Mouse (Mus musculus) granulocyte monocyte progenitor cell, adult 5-6 weeks (primary cell): ENCODE results near the gene Smo. TPM values are rescaled to one million over a fixed set of nuclear protein-coding genes. Genes with fewer than 3 reads are reported as not detected.
A peak's percentile ranks its signal among the peaks of the same experiment; 100 is the strongest.

Experiments
- ATAC-seq: replicated peaks from 2 replicates; pipeline ENCODE4 v1.8.0; 2016; ENCODE audit warnings: mild to moderate bottlenecking, moderate TSS enrichment, inconsistent platforms; ENCODE audit not compliant: poor library complexity, severe bottlenecking
- total RNA-seq, 2 experiments: library from RNA; stranded (forward) in 1 of 2; stranded (reverse) in 1 of 2; fragments of 200-712, 200-1000 nt in 1 of 2; fragments of >200 nt in 1 of 2; fragmentation: Nextera tagmentation in 1 of 2; gene quantifications; 2 replicates each; pipeline ENCODE4 v1.2.3; 2014 to 2017

The Smo gene
- total RNA-seq, 2 experiments from 2014 or later: 18.6 to 23.2 TPM

- ATAC-seq: no peak
Measured at GRCm38 (mm10) chr6:29770672-29771321, 35.5 kb downstream of the Smo start.

GRCm38 (mm10) chr6:29772236-29772635 lies 36.9 kb downstream of the Smo start:
- no peak for ATAC-seq

- no peak for ATAC-seq
Measured at GRCm38 (mm10) chr6:29774161-29774560, 38.9 kb downstream of the Smo start.

- ATAC-seq: no peak
Measured at GRCm38 (mm10) chr6:29775609-29776008, 40.3 kb downstream of the Smo start.

GRCm38 (mm10) chr6:29776542-29777237 lies 41.4 kb downstream of the Smo start:
- ATAC-seq: no peak

- no peak for ATAC-seq
Measured at GRCm38 (mm10) chr6:29777238-29777555, 41.9 kb downstream of the Smo start.

- ATAC-seq: no peak
Measured at GRCm38 (mm10) chr6:29780082-29780481, 44.8 kb downstream of the Smo start.

GRCm38 (mm10) chr6:29780571-29780970 lies 45.3 kb downstream of the Smo start:
- no peak for ATAC-seq

GRCm38 (mm10) chr6:29782239-29782638 lies 46.9 kb downstream of the Smo start:
- ATAC-seq: no peak

GRCm38 (mm10) chr6:29783960-29784359 lies 48.7 kb downstream of the Smo start:
- ATAC-seq: no peak

GRCm38 (mm10) chr6:29784413-29785021 lies 49.2 kb downstream of the Smo start:
- ATAC-seq: no peak

- peak; percentile 53 for ATAC-seq
Measured at GRCm38 (mm10) chr6:29785759-29786158, 50.5 kb downstream of the Smo start.

- no peak for ATAC-seq
Measured at GRCm38 (mm10) chr6:29788779-29789350, 53.6 kb downstream of the Smo start.

GRCm38 (mm10) chr6:29790014-29790698 lies 54.9 kb downstream of the Smo start:
- ATAC-seq: no peak

GRCm38 (mm10) chr6:29793520-29793919 lies 58.2 kb downstream of the Smo start:
- ATAC-seq: no peak

- ATAC-seq: peak; percentile 89
Measured at GRCm38 (mm10) chr6:29794582-29794981, 59.3 kb downstream of the Smo start.

- peak; percentile 68; the same call in 1 of the 2 replicates for ATAC-seq
Measured at GRCm38 (mm10) chr6:29802979-29803378, 67.7 kb downstream of the Smo start.

- no peak for ATAC-seq
Measured at GRCm38 (mm10) chr6:29804006-29804405, 68.7 kb downstream of the Smo start.

- ATAC-seq: no peak
Measured at GRCm38 (mm10) chr6:29805381-29805780, 70.1 kb downstream of the Smo start.
